Comparison of ENCODE assay signal across 9 mouse cellular contexts in genomic region chr17:12170791-12171497, GRCm38 (mm10). TPM values are rescaled to one million over a fixed set of nuclear protein-coding genes. Genes with fewer than 3 reads are reported as not detected.
DNase-seq lines count a peak whose midpoint lies in the region; ATAC-seq and TF ChIP-seq lines count a peak whose summit lies in the region.
"Had no signal": no experiment of that assay in that cellular context is flagged by ENCODE, and none has a peak within 500 bp of the region (broad histone marks: within the 10 kb centered on the region; RNA-seq: fewer than 3 reads in every experiment).

No protein-coding gene starts in this region.

- DNase-seq in B cell, adult 2 months: peak; percentile 73 to 82
- DNase-seq in adrenal gland, postnatal 36 days: peak; percentile 40 to 52
- peak; percentile 54 for DNase-seq in kidney, adult 8-10 months
- DNase-seq in lung, postnatal 14 days: peak; percentile 36
- DNase-seq in hindbrain, postnatal 0 days (ENCODE audit: low spot score): no peak
- no peak for DNase-seq in layer of hippocampus, adult 9-10 months (ENCODE audit: low spot score)
- no peak for DNase-seq in thymus, postnatal 14 days

- no peak overlapping the region for H3K4me2 ChIP-seq in hindbrain, postnatal 0 days (ENCODE audit: low read depth, low read length)
- no peak overlapping the region for H3K4me2 ChIP-seq in forebrain, embryonic 13.5 days
- H3K4me2 ChIP-seq: embryonic facial prominence, embryonic 13.5 days had no signal

- TF ChIP-seq CTCF in hindbrain, postnatal 0 days (IDR thresholded peaks at IDR 0.05; ENCODE audit: low read depth): no peak

- no peak for ATAC-seq in hindbrain, postnatal 0 days
- no peak for ATAC-seq in forebrain, embryonic 13.5 days

- no peaks in the 10 kb centered on the region for H3K27me3 ChIP-seq in hindbrain, postnatal 0 days (ENCODE audit: insufficient read depth, low read length)
- H3K27me3 ChIP-seq in forebrain, embryonic 13.5 days: no peaks in the 10 kb centered on the region
- H3K27me3 ChIP-seq: embryonic facial prominence, embryonic 13.5 days had no signal

- no peak overlapping the region for H3K27ac ChIP-seq in hindbrain, postnatal 0 days
- H3K27ac ChIP-seq in forebrain, embryonic 13.5 days: no peak overlapping the region
- H3K27ac ChIP-seq: embryonic facial prominence, embryonic 13.5 days had no signal

- H3K9me3 ChIP-seq in hindbrain, postnatal 0 days (ENCODE audit: low read length): no peaks in the 10 kb centered on the region
- no peaks in the 10 kb centered on the region for H3K9me3 ChIP-seq in forebrain, embryonic 13.5 days (replicated peaks)
- H3K9me3 ChIP-seq: embryonic facial prominence, embryonic 13.5 days had no signal

- H3K36me3 ChIP-seq in hindbrain, postnatal 0 days (ENCODE audit: insufficient read depth, low read length): no peaks in the 10 kb centered on the region
- peaks cover 11% of the 10 kb centered on the region; the same call in 1 of the 2 replicates for H3K36me3 ChIP-seq in forebrain, embryonic 13.5 days (ENCODE audit: poor library complexity, severe bottlenecking)

- peaks cover 22% of the 10 kb centered on the region for H3K4me1 ChIP-seq in hindbrain, postnatal 0 days (ENCODE audit: insufficient read depth, low read length)
- H3K4me1 ChIP-seq in forebrain, embryonic 13.5 days: peaks cover 30% of the 10 kb centered on the region

- WGBS in hindbrain, postnatal 0 days: 56% methylated on average over 7 of the region's 7 CpGs
- 79% methylated on average over 7 of the region's 7 CpGs for whole genome bisulfite sequencing in forebrain, embryonic 13.5 days

- no peak overlapping the region for H3K9ac ChIP-seq in hindbrain, postnatal 0 days (replicated peaks; ENCODE audit: low read length)
- no peak overlapping the region for H3K9ac ChIP-seq in forebrain, embryonic 13.5 days
- H3K9ac ChIP-seq: embryonic facial prominence, embryonic 13.5 days had no signal

- no peak overlapping the region for H3K4me3 ChIP-seq in hindbrain, postnatal 0 days (ENCODE audit: low read length)
- H3K4me3 ChIP-seq in forebrain, embryonic 13.5 days: no peak overlapping the region
- H3K4me3 ChIP-seq: embryonic facial prominence, embryonic 13.5 days had no signal

RNA-seq across cellular contexts. Expression of gene Agpat4, which starts 52.4 kb away (rescaled TPM):
- total RNA-seq in adrenal gland, postnatal 36 days (2021): 10 to 100 TPM; 40.7 to 66.7 TPM
- 53.6 and 59.3 TPM in 2 replicates for total RNA-seq in hindbrain, postnatal 0 days (2014; rRNA removed)
- 56.6 and 61.5 TPM in 2 replicates for polyA plus RNA-seq in hindbrain, postnatal 0 days (2015; fragmentation: Nextera tagmentation; extraction: Ambion mirVana)
- 46.5 and 47.3 TPM in 2 replicates for polyA plus RNA-seq in forebrain, embryonic 13.5 days (2015; fragmentation: Nextera tagmentation; extraction: Ambion mirVana)

Comparison
In these comparisons a context has a peak if more than half of its experiments do, and no peak if none do; other contexts are left out.
1. DNase-seq: peak in B cell, adult 2 months (2 of 2), adrenal gland, postnatal 36 days (2 of 2), kidney, adult 8-10 months (2 of 2) and lung, postnatal 14 days (single experiment); none in hindbrain, postnatal 0 days (single experiment), layer of hippocampus, adult 9-10 months (single experiment) and thymus, postnatal 14 days (single experiment).